ENCODE assay signal across 9 mouse cellular contexts in the genomic region with DNA sequence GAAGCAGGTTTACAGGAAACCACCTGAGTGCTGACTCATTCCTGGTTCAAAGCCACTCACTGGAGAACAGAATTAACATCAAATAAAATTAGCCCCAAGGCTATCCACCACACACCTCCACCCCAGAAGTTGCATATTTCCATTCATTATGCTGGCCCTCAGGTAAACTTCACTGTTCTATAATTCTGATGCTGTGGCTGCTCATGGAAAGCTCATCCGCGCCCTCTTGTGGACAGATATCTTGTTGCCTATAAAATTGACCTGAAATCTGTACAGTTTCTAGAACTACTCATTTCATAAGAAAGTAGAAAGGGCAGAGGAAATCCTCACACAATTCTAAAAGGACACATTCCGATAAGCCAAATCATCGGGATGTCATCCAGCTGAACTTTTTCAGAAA. TPM values are rescaled to one million over a fixed set of nuclear protein-coding genes. Genes with fewer than 3 reads are reported as not detected.
A peak's percentile ranks its signal among the peaks of the same experiment; 100 is the strongest.
DNase-seq lines count a peak whose midpoint lies in the region; ATAC-seq and TF ChIP-seq lines count a peak whose summit lies in the region.
"Had no signal": no experiment of that assay in that cellular context is flagged by ENCODE, and none has a peak within 500 bp of the region (broad histone marks: within the 10 kb centered on the region; RNA-seq: fewer than 3 reads in every experiment).

No protein-coding gene starts in this region.

- no peaks in the 10 kb centered on the region for H3K9me3 ChIP-seq in heart, embryonic 10.5 days
- H3K9me3 ChIP-seq in ES-Bruce4 (replicated peaks; ENCODE audit: control insufficient read depth, insufficient read depth, low read length, poor library complexity, severe bottlenecking): peaks cover 9% of the 10 kb centered on the region; the same call in 1 of the 2 replicates
- H3K9me3 ChIP-seq: hindbrain, embryonic 15.5 days had no signal

- no peaks in the 10 kb centered on the region for H3K4me1 ChIP-seq in heart, embryonic 10.5 days
- no peaks in the 10 kb centered on the region for H3K4me1 ChIP-seq in ES-Bruce4 (ENCODE audit: control insufficient read depth, insufficient read depth, low read length)
- H3K4me1 ChIP-seq: hindbrain, embryonic 15.5 days had no signal

- no peak for TF ChIP-seq POLR2A in ES-Bruce4 (IDR thresholded peaks at IDR 0.05; ENCODE audit: insufficient read depth, low read length)

- H3K4me3 ChIP-seq in heart, embryonic 10.5 days: no peak overlapping the region
- no peak overlapping the region for H3K4me3 ChIP-seq in ES-Bruce4 (ENCODE audit: low read depth, low read length)
- H3K4me3 ChIP-seq: hindbrain, embryonic 15.5 days had no signal

- no peak overlapping the region for H3K9ac ChIP-seq in ES-Bruce4 (ENCODE audit: low read depth, poor library complexity, severe bottlenecking)
- H3K9ac ChIP-seq: hindbrain, embryonic 15.5 days had no signal

- DNase-seq in heart, adult 11 months: peak; percentile 85
- DNase-seq in heart, embryonic 10.5 days (ENCODE audit: low spot score): no peak
- DNase-seq in cerebellum, adult 11 months: peak; percentile 39
- peak; percentile 61 for DNase-seq in gastrocnemius, postnatal 10 days
- DNase-seq in layer of hippocampus, adult 9-11 months: peak; percentile 48
- peak; percentile 63 to 85 for DNase-seq in spleen, postnatal 4 days (ENCODE audit: low spot score in 2 of 2)

- TF ChIP-seq EP300 in ES-Bruce4 (IDR thresholded peaks at IDR 0.05; ENCODE audit: insufficient read depth, low read depth, low read length): no peak

- 13% methylated on average over 4 of the region's 4 CpGs for WGBS in heart, embryonic 10.5 days

- peak; percentile 89 for ATAC-seq in megakaryocyte progenitor cell, adult 5-6 weeks (replicated peaks; ENCODE audit: poor library complexity)

- no peak overlapping the region for H3K27ac ChIP-seq in heart, embryonic 10.5 days
- H3K27ac ChIP-seq in ES-Bruce4 (ENCODE audit: insufficient read depth, low read length): peak overlapping the region; percentile 72; the same call in 1 of the 2 replicates
- H3K27ac ChIP-seq: hindbrain, embryonic 15.5 days had no signal

- no peak for TF ChIP-seq CTCF in ES-Bruce4 (IDR thresholded peaks at IDR 0.05; ENCODE audit: low read depth, low read length)

- H3K36me3 ChIP-seq in heart, embryonic 10.5 days: no peaks in the 10 kb centered on the region
- H3K36me3 ChIP-seq in ES-Bruce4 (ENCODE audit: control insufficient read depth, insufficient read depth, low read length, poor library complexity, severe bottlenecking): no peaks in the 10 kb centered on the region
- H3K36me3 ChIP-seq: hindbrain, embryonic 15.5 days had no signal

- no peaks in the 10 kb centered on the region for H3K27me3 ChIP-seq in heart, embryonic 10.5 days (ENCODE audit: insufficient read depth, poor library complexity, severe bottlenecking)
- no peaks in the 10 kb centered on the region for H3K27me3 ChIP-seq in ES-Bruce4 (ENCODE audit: control insufficient read depth, insufficient read depth, low read length, poor library complexity, severe bottlenecking)
- H3K27me3 ChIP-seq: hindbrain, embryonic 15.5 days had no signal

RNA-seq across cellular contexts. Expression of a gene that starts 6.4 kb away (rescaled TPM):
- 439 and 487 TPM in 2 replicates for polyA plus RNA-seq in heart, embryonic 10.5 days (2016; fragmentation: Nextera tagmentation; extraction: Ambion mirVana)
- polyA plus RNA-seq in ES-Bruce4 (2011; ENCODE audit: insufficient read depth, insufficient read length, low read depth, missing spikeins): 151 and 188 TPM in 2 replicates
- 100 to 1,000 TPM; 196 to 243 TPM for total RNA-seq in gastrocnemius, postnatal 10 days (2021)
- 151 and 167 TPM in 2 replicates for total RNA-seq in megakaryocyte progenitor cell, adult 5-6 weeks (2015)
- 52.2 and 66.9 TPM in 2 replicates for total RNA-seq in megakaryocyte progenitor cell, adult 5-6 weeks (2017)

RNA-seq across cellular contexts. Expression of a gene that starts 15.9 kb away (rescaled TPM):
- polyA plus RNA-seq in heart, embryonic 10.5 days (2016; fragmentation: Nextera tagmentation; extraction: Ambion mirVana): 34.9 and 40.9 TPM in 2 replicates
- 62.2 and 66.3 TPM in 2 replicates for polyA plus RNA-seq in ES-Bruce4 (2011; ENCODE audit: insufficient read depth, insufficient read length, low read depth, missing spikeins)
- total RNA-seq in gastrocnemius, postnatal 10 days (2021): 10 to 100 TPM; 13.1 to 15.9 TPM
- 45.4 and 56.3 TPM in 2 replicates for total RNA-seq in megakaryocyte progenitor cell, adult 5-6 weeks (2015)
- total RNA-seq in megakaryocyte progenitor cell, adult 5-6 weeks (2017): 77.6 and 82.4 TPM in 2 replicates

RNA-seq across cellular contexts. Expression of a gene that starts 16.2 kb away (rescaled TPM):
- polyA plus RNA-seq in heart, embryonic 10.5 days (2016; fragmentation: Nextera tagmentation; extraction: Ambion mirVana): 16.3 and 23.2 TPM in 2 replicates
- 4.4 and 4.5 TPM in 2 replicates for polyA plus RNA-seq in ES-Bruce4 (2011; ENCODE audit: insufficient read depth, insufficient read length, low read depth, missing spikeins)
- 10 to 100 TPM; 46.8 to 64.0 TPM for total RNA-seq in gastrocnemius, postnatal 10 days (2021)
- 9.6 and 16.7 TPM in 2 replicates for total RNA-seq in megakaryocyte progenitor cell, adult 5-6 weeks (2015)
- 3.6 and 5.6 TPM in 2 replicates for total RNA-seq in megakaryocyte progenitor cell, adult 5-6 weeks (2017)

RNA-seq across cellular contexts. Expression of a gene that starts 46.0 kb away (rescaled TPM):
- 3.8 and 4.0 TPM in 2 replicates for polyA plus RNA-seq in heart, embryonic 10.5 days (2016; fragmentation: Nextera tagmentation; extraction: Ambion mirVana)
- 43.6 and 45.1 TPM in 2 replicates for polyA plus RNA-seq in ES-Bruce4 (2011; ENCODE audit: insufficient read depth, insufficient read length, low read depth, missing spikeins)
- total RNA-seq in gastrocnemius, postnatal 10 days (2021): 1 to 10 TPM; 3.8 to 6.3 TPM
- total RNA-seq in megakaryocyte progenitor cell, adult 5-6 weeks (2015): 6.7 and 13.3 TPM in 2 replicates
- total RNA-seq in megakaryocyte progenitor cell, adult 5-6 weeks (2017): 8.2 and 9.8 TPM in 2 replicates
